Mouse (Mus musculus) neural tube, embryonic 13.5 days (tissue): ENCODE measurements around the gene Etnk1. TPM values are rescaled to one million over a fixed set of nuclear protein-coding genes. Genes with fewer than 3 reads are reported as not detected.
"Not testable (repeated sequence)": the region's sequence is repeated elsewhere in the genome, so short reads cannot be mapped to it uniquely, and the experiment has no call there.

Source experiments
- ATAC-seq: fragments of 200-750 bp; cut with Nextera tagmentation; 2 replicates; pipeline ENCODE4 v1.8.0; 2017; ENCODE audit warnings: low read depth, mild to moderate bottlenecking, moderate TSS enrichment, moderate library complexity
- H3K27ac ChIP-seq: fragments of 300-500 bp; sonication (generic); replicated peaks from 2 replicates; pipeline ENCODE4 v1.5.1; 2015; ENCODE audit warnings: moderate library complexity, mild to moderate bottlenecking, inconsistent platforms
- H3K27me3 ChIP-seq: fragments of 300-500 bp; sonication (generic); 2 replicates; pipeline ENCODE4 v1.6.1; 2015; ENCODE audit warnings: mild to moderate bottlenecking, inconsistent platforms
- H3K36me3 ChIP-seq: fragments of 300-500 bp; sonication (generic); 2 replicates; pipeline ENCODE4 v1.6.1; 2015; ENCODE audit warnings: mild to moderate bottlenecking, inconsistent platforms
- H3K4me1 ChIP-seq: fragments of 300-500 bp; sonication (generic); replicated peaks from 2 replicates; pipeline ENCODE4 v1.6.1; 2015; ENCODE audit warnings: inconsistent platforms
- H3K4me2 ChIP-seq: fragments of 300-500 bp; sonication (generic); 2 replicates; pipeline ENCODE4 v1.6.1; 2015; ENCODE audit warnings: inconsistent platforms, mild to moderate bottlenecking, moderate library complexity
- H3K4me3 ChIP-seq: fragments of 300-500 bp; sonication (generic); 2 replicates; pipeline ENCODE4 v1.5.1; 2015; ENCODE audit warnings: mild to moderate bottlenecking, inconsistent platforms
- H3K9ac ChIP-seq: fragments of 300-500 bp; sonication (generic); 2 replicates; pipeline ENCODE4 v1.6.1; 2015; ENCODE audit warnings: moderate library complexity, mild to moderate bottlenecking, inconsistent platforms
- H3K9me3 ChIP-seq: fragments of 300-500 bp; sonication (generic); 2 replicates; pipeline ENCODE4 v1.6.1; 2016; ENCODE audit warnings: inconsistent platforms
- WGBS: fragments of 180-500 bp; shearing (Covaris S2); methylation state at CpG from one replicate; pipeline ENCODE4 v1.1.7; 2015; 5-methylcytosine and 5-hydroxymethylcytosine counted together
- polyA plus RNA-seq: library from polyadenylated mRNA; unstranded; fragments of >200 nt; fragmentation: Nextera tagmentation; extraction: Ambion mirVana; gene quantifications from 2 replicates; pipeline ENCODE4 v1.2.1, GENCODE M21; 2015

Gene Etnk1
- polyA plus RNA-seq, 1 experiment from 2014 or later: 35.4 TPM

GRCm38 (mm10) chr6:143165404-143166257, 1.4 kb upstream of the Etnk1 start:
- Histone ChIP-seq H3K4me2 (peak overlapping the region; percentile 73), H3K36me3 (no peaks in the 10 kb centered on the region), H3K9me3 (no peaks in the 10 kb centered on the region), H3K27me3 (no peaks in the 10 kb centered on the region), H3K4me3 (peak overlapping the region; percentile 91), H3K9ac (peak overlapping the region; percentile 94), H3K27ac (no peak overlapping the region), H3K4me1 (peaks cover 41% of the 10 kb centered on the region)
- no peak for ATAC-seq
- WGBS: 54% methylated on average over 15 of the region's 15 CpGs

GRCm38 (mm10) chr6:143167409-143167919, 443 bp downstream of the Etnk1 start:
- no peaks in the 10 kb centered on the region for H3K27me3 ChIP-seq
- no peaks in the 10 kb centered on the region for H3K9me3 ChIP-seq
- H3K4me1 ChIP-seq: peaks cover 46% of the 10 kb centered on the region
- H3K27ac ChIP-seq: peak overlapping the region; percentile 95
- H3K9ac ChIP-seq: peak overlapping the region; percentile 94
- WGBS: under 1% methylated on average over 58 of the region's 60 CpGs
- ATAC-seq: peak; percentile 51
- peaks cover 8% of the 10 kb centered on the region; the same call in 1 of the 2 replicates for H3K36me3 ChIP-seq
- H3K4me3 ChIP-seq: peak overlapping the region; percentile 91
- H3K4me2 ChIP-seq: peak overlapping the region; percentile 73

- Histone ChIP-seq H3K36me3 (peaks cover 13% of the 10 kb centered on the region), H3K4me2 (peak overlapping the region; percentile 73), H3K27me3 (no peaks in the 10 kb centered on the region), H3K9me3 (no peaks in the 10 kb centered on the region), H3K4me1 (peaks cover 46% of the 10 kb centered on the region), H3K27ac (peak overlapping the region; percentile 95), H3K9ac (peak overlapping the region; percentile 94), H3K4me3 (peak overlapping the region; percentile 91)
- WGBS: 29% methylated on average over 6 of the region's 6 CpGs
- no peak for ATAC-seq
Measured at GRCm38 (mm10) chr6:143167981-143168674, 1.1 kb downstream of the Etnk1 start.

- ATAC-seq: no peak
- Histone ChIP-seq H3K27me3 (no peaks in the 10 kb centered on the region), H3K4me2 (peak overlapping the region; percentile 73), H3K9ac (peak overlapping the region; percentile 94), H3K4me1 (peaks cover 46% of the 10 kb centered on the region), H3K9me3 (no peaks in the 10 kb centered on the region), H3K27ac (no peak overlapping the region), H3K36me3 (peaks cover 18% of the 10 kb centered on the region), H3K4me3 (0 out of 2 replicates have a peak overlapping the region, but pooled peaks have one; percentile 91)
- 77% methylated on average over 4 of the region's 4 CpGs for WGBS
Measured at GRCm38 (mm10) chr6:143169385-143169784, 2.4 kb downstream of the Etnk1 start.

GRCm38 (mm10) chr6:143170166-143170960, 3.3 kb downstream of the Etnk1 start:
- Histone ChIP-seq H3K27ac (no peak overlapping the region), H3K4me1 (peaks cover 46% of the 10 kb centered on the region), H3K36me3 (peaks cover 18% of the 10 kb centered on the region), H3K9ac (peak overlapping the region; percentile 22; the same call in 1 of the 2 replicates), H3K9me3 (no peaks in the 10 kb centered on the region), H3K4me3 (no peak overlapping the region), H3K4me2 (no peak overlapping the region), H3K27me3 (no peaks in the 10 kb centered on the region)
- ATAC-seq: no peak
- 77% methylated on average over 4 of the region's 4 CpGs for WGBS

GRCm38 (mm10) chr6:143171066-143171465, 4.0 kb downstream of the Etnk1 start:
- Histone ChIP-seq H3K27ac (no peak overlapping the region), H3K36me3 (peaks cover 18% of the 10 kb centered on the region), H3K4me1 (peaks cover 43% of the 10 kb centered on the region), H3K9me3 (no peaks in the 10 kb centered on the region), H3K4me2 (no peak overlapping the region), H3K27me3 (no peaks in the 10 kb centered on the region), H3K9ac (no peak overlapping the region), H3K4me3 (no peak overlapping the region)
- no peak for ATAC-seq
- WGBS: 91% methylated on average over 8 of the region's 8 CpGs

- Histone ChIP-seq H3K27ac (no peak overlapping the region), H3K27me3 (no peaks in the 10 kb centered on the region), H3K4me2 (no peak overlapping the region), H3K4me1 (peaks cover 39% of the 10 kb centered on the region), H3K36me3 (peaks cover 18% of the 10 kb centered on the region), H3K9me3 (no peaks in the 10 kb centered on the region), H3K4me3 (no peak overlapping the region), H3K9ac (no peak overlapping the region)
- WGBS: 84% methylated on average over 11 of the region's 11 CpGs
- ATAC-seq: no peak
Measured at GRCm38 (mm10) chr6:143171781-143172465, 4.9 kb downstream of the Etnk1 start.

GRCm38 (mm10) chr6:143172683-143173082, 5.7 kb downstream of the Etnk1 start:
- 88% methylated on average over 4 of the region's 4 CpGs for WGBS

GRCm38 (mm10) chr6:143174226-143174625, 7.2 kb downstream of the Etnk1 start:
- no peak overlapping the region for H3K9ac ChIP-seq
- H3K36me3 ChIP-seq: peaks cover 25% of the 10 kb centered on the region
- 92% methylated on average over 4 of the region's 4 CpGs for WGBS
- peaks cover 24% of the 10 kb centered on the region for H3K4me1 ChIP-seq
- no peaks in the 10 kb centered on the region for H3K9me3 ChIP-seq
- no peak overlapping the region for H3K4me2 ChIP-seq
- ATAC-seq: no peak
- H3K27ac ChIP-seq: no peak overlapping the region
- no peaks in the 10 kb centered on the region for H3K27me3 ChIP-seq
- H3K4me3 ChIP-seq: no peak overlapping the region

More at GRCm38 (mm10) chr6:143172683-143173082, 5.7 kb downstream of the Etnk1 start:
- H3K9ac ChIP-seq, H3K27ac ChIP-seq, H3K27me3 ChIP-seq, H3K4me2 ChIP-seq, H3K4me3 ChIP-seq, ATAC-seq, H3K9me3 ChIP-seq: not testable (repeated sequence)
- Histone ChIP-seq H3K4me1 (peaks cover 39% of the 10 kb centered on the region), H3K36me3 (peaks cover 25% of the 10 kb centered on the region)

- Histone ChIP-seq H3K36me3 (peaks cover 25% of the 10 kb centered on the region), H3K4me2 (no peak overlapping the region), H3K9me3 (no peaks in the 10 kb centered on the region), H3K9ac (no peak overlapping the region), H3K4me3 (no peak overlapping the region), H3K27me3 (no peaks in the 10 kb centered on the region), H3K4me1 (peaks cover 15% of the 10 kb centered on the region), H3K27ac (no peak overlapping the region)
- 44% methylated on average over 3 of the region's 3 CpGs for whole genome bisulfite sequencing
- peak; percentile 30; the same call in 1 of the 2 replicates for ATAC-seq
Measured at GRCm38 (mm10) chr6:143174906-143175656, 8.1 kb downstream of the Etnk1 start.
